Mouse (Mus musculus): ENCODE data around the gene Gstm1. TPM values are rescaled to one million over a fixed set of nuclear protein-coding genes. Genes with fewer than 3 reads are reported as not detected.
"Not testable (repeated sequence)": the region's sequence is repeated elsewhere in the genome, so short reads cannot be mapped to it uniquely, and the experiment has no call there.

The Gstm1 gene
- polyA plus RNA-seq, 1 experiment from 2014 or later = 265 TPM

DNA sequence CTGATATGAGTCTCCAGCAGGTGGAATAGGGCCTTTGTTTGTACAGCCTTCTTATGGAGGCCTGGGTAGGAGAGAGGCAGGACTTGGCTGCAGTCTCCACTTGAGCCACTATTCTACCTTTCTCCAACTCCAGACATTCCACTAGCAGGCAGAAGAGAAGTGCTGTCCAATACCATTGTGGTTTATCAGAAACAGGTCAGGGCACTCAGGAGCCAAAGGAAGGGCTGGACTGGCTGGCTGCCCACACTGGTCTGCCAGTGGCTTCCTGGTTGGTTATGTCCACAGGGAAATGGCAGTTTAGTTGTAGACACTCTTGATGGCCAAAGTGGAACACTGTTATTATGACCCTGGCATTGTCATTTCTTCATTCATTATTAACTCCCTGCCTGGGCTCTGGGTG, 14.3 kb upstream of the Gstm1 start:
- no peak for DNase-seq
- H3K4me2 ChIP-seq = no peak overlapping the region
- no peak for ATAC-seq (ENCODE audit: low read depth)
- H3K9me3 ChIP-seq (replicated peaks) = no peaks in the 10 kb centered on the region
- no peaks in the 10 kb centered on the region for H3K27me3 ChIP-seq
- H3K9ac ChIP-seq = no peak overlapping the region
- H3K27ac ChIP-seq = no peak overlapping the region
- no peaks in the 10 kb centered on the region for H3K36me3 ChIP-seq
- peaks cover 12% of the 10 kb centered on the region; the same call in 1 of the 2 replicates for H3K4me1 ChIP-seq (replicated peaks)
- no peak overlapping the region for H3K4me3 ChIP-seq (replicated peaks)

DNA sequence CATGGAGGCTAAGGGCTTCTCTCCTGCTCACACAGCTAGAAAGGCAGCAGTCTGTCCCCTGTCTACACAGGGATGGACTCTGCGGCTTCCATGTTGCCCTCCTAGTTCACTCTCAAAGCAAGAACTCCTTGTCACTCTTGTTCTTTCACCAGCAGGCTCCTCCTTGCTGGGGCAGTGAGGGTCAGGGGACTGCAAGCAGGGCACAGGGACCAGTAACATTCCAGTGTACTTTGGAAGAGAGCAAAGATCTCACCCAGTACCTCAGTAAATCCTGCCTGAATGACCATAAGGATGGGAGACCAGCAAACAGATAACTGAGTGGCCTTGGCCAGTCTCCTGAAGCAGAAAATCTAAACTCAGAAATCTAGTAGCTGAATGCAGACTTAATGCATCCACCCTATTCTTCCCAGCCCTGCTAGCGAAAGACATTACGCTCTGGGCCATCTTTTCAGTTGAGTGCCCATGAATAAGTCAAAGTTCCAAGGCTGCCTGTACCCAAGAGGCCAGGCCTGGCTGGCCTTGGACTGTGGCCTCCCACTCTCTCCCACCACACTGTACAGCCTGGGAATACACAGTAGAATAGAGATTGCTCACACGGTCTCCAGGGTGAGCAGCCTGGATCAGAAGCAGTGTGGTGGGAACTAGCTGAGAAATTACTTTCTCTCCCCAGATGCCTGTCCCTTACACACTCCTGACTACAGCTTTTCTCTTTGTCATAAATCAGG, 11.0 kb upstream of the Gstm1 start:
- Histone ChIP-seq H3K36me3 (no peaks in the 10 kb centered on the region), H3K4me1 (replicated peaks) (peaks cover 22% of the 10 kb centered on the region), H3K27ac (peak overlapping the region; percentile 15; the same call in 1 of the 2 replicates), H3K9me3 (replicated peaks) (no peaks in the 10 kb centered on the region), H3K27me3 (0 out of 2 replicates have a peak, but pooled peaks cover 3% of the 10 kb centered on the region), H3K4me3 (replicated peaks) (no peak overlapping the region), H3K4me2 (no peak overlapping the region), H3K9ac (no peak overlapping the region)
- 68% methylated on average over 4 of the region's 4 CpGs for WGBS (ENCODE audit: insufficient replicate concordance)
- ATAC-seq (ENCODE audit: low read depth) (no peak), DNase-seq (no peak)

DNA sequence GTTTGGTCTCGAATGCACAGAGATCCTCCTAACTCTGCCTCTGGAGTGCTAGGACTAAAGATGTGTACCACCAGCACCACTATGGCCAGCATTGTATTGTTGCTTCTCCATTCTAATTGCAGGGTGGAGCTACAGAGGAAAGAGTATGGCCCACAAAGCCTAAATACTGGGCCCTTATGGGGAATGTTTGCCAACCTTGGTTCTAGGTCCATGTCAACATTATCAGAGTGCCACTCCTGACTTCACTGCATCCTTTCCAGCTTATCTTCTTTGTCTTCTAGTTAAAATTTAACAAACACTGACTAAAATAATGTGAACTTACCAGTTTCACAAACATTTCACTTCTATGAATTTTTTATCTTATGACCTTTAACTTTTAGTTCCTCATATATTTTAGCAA, 8.8 kb upstream of the Gstm1 start:
- DNase-seq (no peak), ATAC-seq (ENCODE audit: low read depth) (no peak)
- Histone ChIP-seq H3K9ac (no peak overlapping the region), H3K27me3 (0 out of 2 replicates have a peak, but pooled peaks cover 3% of the 10 kb centered on the region), H3K4me2 (no peak overlapping the region), H3K36me3 (no peaks in the 10 kb centered on the region), H3K4me3 (replicated peaks) (no peak overlapping the region), H3K9me3 (replicated peaks) (no peaks in the 10 kb centered on the region), H3K4me1 (replicated peaks) (peaks cover 33% of the 10 kb centered on the region), H3K27ac (peak overlapping the region; percentile 36; the same call in 1 of the 2 replicates)
- WGBS (ENCODE audit: insufficient replicate concordance) = 66% methylated on average over 1 of the region's 1 CpGs

DNA sequence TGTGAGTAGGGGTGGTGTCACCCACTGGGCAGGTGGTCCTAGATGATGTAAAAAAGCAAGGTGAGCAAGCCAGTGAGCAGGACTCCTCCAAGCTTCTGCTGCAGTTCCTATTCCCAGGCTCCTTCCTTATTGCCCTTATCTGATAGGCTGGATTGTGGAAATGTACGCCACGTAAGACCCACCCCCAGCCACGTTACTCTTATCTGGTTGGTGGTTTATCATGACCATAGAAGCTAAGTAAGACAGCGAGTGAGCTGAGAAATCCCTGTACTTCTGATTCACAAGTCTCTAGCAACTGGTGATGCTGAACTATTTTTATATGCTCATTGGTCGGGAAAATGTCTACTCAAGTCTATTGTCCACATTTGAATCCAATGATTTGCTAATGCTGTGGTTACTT, 8.3 kb upstream of the Gstm1 start:
- H3K27me3 ChIP-seq = 0 out of 2 replicates have a peak, but pooled peaks cover 3% of the 10 kb centered on the region
- WGBS (ENCODE audit: insufficient replicate concordance) = 34% methylated on average over 5 of the region's 5 CpGs
- no peak for DNase-seq
- H3K36me3 ChIP-seq = no peaks in the 10 kb centered on the region
- H3K4me2 ChIP-seq = no peak overlapping the region
- peaks cover 33% of the 10 kb centered on the region for H3K4me1 ChIP-seq (replicated peaks)
- H3K27ac ChIP-seq = peak overlapping the region; percentile 36; the same call in 1 of the 2 replicates
- ATAC-seq (ENCODE audit: low read depth) = no peak
- no peak overlapping the region for H3K4me3 ChIP-seq (replicated peaks)
- no peak overlapping the region for H3K9ac ChIP-seq
- H3K9me3 ChIP-seq (replicated peaks) = no peaks in the 10 kb centered on the region

DNA sequence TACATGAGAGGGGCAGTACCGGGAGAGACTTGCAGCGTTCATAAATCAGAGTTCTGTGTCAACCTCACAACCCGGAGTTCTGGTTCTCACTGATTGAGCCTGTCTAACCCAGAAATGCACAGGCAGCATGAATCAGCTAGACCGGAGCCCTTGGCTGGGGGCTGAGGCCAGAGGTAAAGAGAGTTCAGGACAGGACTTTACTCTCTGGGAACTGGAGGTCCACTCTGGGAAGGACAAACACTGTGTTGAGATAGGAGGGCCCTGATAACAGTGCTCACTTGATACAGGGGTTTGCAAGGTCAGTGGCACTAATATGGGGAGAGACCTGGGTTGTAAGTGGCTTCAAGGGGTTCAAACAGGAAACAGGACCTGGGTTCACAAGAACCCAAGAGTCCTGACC, 7.5 kb upstream of the Gstm1 start:
- Histone ChIP-seq H3K9me3 (replicated peaks) (no peaks in the 10 kb centered on the region), H3K36me3 (no peaks in the 10 kb centered on the region), H3K27me3 (0 out of 2 replicates have a peak, but pooled peaks cover 3% of the 10 kb centered on the region), H3K4me2 (no peak overlapping the region), H3K27ac (peak overlapping the region; percentile 64), H3K4me3 (replicated peaks) (no peak overlapping the region), H3K4me1 (replicated peaks) (peaks cover 33% of the 10 kb centered on the region), H3K9ac (no peak overlapping the region)
- WGBS (ENCODE audit: insufficient replicate concordance) = 47% methylated on average over 4 of the region's 4 CpGs
- ATAC-seq (ENCODE audit: low read depth) (peak; percentile 72), DNase-seq (no peak)

DNA sequence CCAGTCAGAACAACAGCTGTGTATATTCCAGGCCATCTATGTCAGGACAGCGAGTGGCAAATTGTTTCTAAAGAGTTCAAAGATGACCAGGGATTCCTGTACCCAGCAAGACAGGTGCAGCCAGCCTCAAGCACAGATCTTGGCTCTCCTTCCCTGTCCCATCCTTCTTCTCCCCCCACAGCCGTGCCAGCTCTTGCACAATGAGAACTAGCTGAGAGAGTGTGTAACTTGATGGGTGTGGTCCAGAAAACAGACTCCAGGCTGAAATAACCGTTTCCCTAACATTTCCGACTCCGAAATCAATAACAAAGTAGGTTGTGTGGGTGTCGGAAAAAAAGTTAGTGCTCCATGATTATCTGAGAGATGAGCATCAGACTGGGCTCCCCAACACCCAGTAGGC, 4.9 kb upstream of the Gstm1 start:
- Histone ChIP-seq H3K4me3 (replicated peaks) (no peak overlapping the region), H3K36me3 (no peaks in the 10 kb centered on the region), H3K27ac (no peak overlapping the region), H3K4me2 (no peak overlapping the region), H3K27me3 (0 out of 2 replicates have a peak, but pooled peaks cover 3% of the 10 kb centered on the region), H3K4me1 (replicated peaks) (peaks cover 38% of the 10 kb centered on the region), H3K9me3 (replicated peaks) (no peaks in the 10 kb centered on the region), H3K9ac (no peak overlapping the region)
- WGBS (ENCODE audit: insufficient replicate concordance) = 53% methylated on average over 6 of the region's 6 CpGs
- no peak for DNase-seq
- ATAC-seq (ENCODE audit: low read depth) = no peak

DNA sequence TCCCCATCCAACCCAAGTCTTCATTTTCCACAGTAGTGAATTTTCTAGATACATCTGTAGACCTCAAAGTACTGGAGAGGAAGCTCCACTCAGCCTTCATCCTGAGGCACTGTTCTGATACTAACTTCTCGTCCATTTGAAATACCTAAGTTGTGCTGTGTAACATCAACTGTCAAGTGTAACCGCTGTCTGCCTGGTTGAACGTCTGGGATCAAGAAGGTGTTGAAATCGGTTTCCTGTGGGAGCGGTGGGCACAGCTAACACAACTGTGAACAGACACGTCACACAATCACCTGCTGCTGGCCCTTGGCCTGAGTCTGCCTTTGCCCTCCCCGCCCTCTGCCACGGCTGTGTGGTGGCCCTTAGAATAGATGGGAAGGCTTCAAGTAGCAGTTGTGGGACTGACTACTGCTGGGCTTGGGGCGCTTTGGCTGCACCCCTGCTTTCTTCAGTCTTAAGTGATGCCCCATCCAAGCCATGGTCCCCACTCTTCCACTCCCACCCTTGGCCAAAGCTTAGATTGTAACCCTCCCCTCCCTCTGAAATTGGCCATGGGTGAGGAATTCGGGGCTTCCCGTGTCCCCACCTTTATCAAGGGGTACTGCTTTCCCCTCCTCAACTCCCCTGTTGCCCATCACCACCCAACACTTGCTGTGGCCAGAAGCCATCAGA, 2.7 kb upstream of the Gstm1 start:
- H3K4me3 ChIP-seq (replicated peaks); H3K9ac ChIP-seq; H3K27ac ChIP-seq; DNase-seq; H3K4me2 ChIP-seq; H3K27me3 ChIP-seq; H3K36me3 ChIP-seq; H3K9me3 ChIP-seq (replicated peaks); ATAC-seq (ENCODE audit: low read depth): not testable (repeated sequence)
- 58% methylated on average over 11 of the region's 11 CpGs for WGBS (ENCODE audit: insufficient replicate concordance)
- H3K4me1 ChIP-seq (replicated peaks) = peaks cover 33% of the 10 kb centered on the region

DNA sequence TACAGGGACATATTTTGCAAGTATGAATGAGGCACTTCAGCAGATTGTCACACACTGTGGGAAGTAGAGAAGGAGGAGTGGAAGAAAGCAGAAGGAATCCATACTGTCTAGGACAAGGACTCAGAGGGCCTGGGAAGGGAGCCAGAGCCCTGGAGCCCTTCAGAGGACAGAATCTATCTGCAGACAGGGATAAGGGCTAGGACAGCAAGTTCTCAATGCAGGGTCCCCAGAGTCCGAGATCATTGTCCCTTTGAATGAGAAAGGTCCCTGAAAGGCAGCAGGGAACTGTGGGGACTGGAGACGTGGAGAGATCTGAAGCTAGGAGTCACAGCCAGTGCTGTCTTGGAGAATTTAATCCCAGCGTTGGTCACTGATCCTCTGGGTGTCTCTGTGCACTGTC, 1.5 kb upstream of the Gstm1 start:
- not testable (repeated sequence) for H3K27me3 ChIP-seq; H3K27ac ChIP-seq; DNase-seq; ATAC-seq (ENCODE audit: low read depth); H3K9me3 ChIP-seq (replicated peaks); H3K9ac ChIP-seq; H3K4me3 ChIP-seq (replicated peaks); H3K36me3 ChIP-seq; H3K4me2 ChIP-seq
- 61% methylated on average over 3 of the region's 3 CpGs for WGBS (ENCODE audit: insufficient replicate concordance)
- peaks cover 33% of the 10 kb centered on the region for H3K4me1 ChIP-seq (replicated peaks)

DNA sequence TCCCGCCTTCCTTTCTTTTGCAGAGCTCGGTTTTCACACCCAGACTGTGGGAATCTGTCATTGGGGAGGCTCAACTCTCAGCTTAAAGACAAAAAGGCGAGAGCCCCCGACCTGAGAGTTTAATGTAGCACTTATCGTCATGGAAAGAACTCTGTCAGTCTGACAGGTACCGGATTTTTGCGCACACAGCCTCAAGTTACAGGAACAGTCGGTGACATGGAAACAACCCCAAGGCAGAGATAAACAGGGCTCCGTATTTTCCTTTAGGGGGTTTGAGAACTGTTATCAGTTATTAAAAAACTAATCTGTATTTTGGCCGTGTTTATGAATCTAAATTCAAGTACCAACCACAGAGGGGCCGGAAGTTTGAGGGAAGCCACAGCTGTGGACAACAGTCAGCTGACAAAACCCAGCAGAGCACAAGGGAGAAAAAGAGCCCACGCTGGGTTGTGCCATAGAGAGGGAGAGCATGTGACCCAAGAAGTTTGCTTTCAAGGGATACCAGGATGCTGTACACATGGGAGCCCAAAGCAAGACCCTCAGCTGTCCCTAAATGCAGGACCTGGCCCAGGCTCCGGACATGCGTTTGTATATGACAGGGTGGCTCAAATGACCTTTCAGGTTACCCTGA, 532 bp upstream of the Gstm1 start:
- Histone ChIP-seq H3K4me1 (replicated peaks) (peaks cover 31% of the 10 kb centered on the region), H3K27me3 (no peaks in the 10 kb centered on the region), H3K4me3 (replicated peaks) (peak overlapping the region; percentile 56), H3K9me3 (replicated peaks) (no peaks in the 10 kb centered on the region), H3K27ac (peak overlapping the region; percentile 76), H3K36me3 (no peaks in the 10 kb centered on the region), H3K4me2 (peak overlapping the region; percentile 72), H3K9ac (peak overlapping the region; percentile 55)
- DNase-seq (no peak), ATAC-seq (ENCODE audit: low read depth) (no peak)
- 17% methylated on average over 14 of the region's 14 CpGs for WGBS (ENCODE audit: insufficient replicate concordance)

DNA sequence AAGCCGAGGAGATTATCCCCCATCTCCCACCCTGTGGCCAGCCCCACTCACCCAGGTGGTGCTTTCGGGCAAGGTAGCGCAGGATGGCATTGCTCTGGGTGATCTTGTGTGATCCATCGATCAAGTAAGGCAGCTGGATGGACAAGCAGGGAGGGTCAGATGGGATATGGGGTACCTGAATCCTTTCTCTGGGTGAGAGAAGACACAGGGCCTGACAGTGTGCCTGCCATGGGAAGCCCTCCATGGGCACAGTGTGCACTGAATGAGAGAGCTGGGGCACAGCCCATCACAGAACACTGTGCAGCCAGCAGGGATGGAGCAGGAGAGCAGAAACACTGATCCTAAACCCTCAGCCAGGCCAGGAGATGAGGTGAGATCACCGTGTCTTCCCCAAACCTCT, 1.3 kb downstream of the Gstm1 start:
- not testable (repeated sequence) for H3K27me3 ChIP-seq; H3K9me3 ChIP-seq (replicated peaks); ATAC-seq (ENCODE audit: low read depth); H3K36me3 ChIP-seq; H3K27ac ChIP-seq; DNase-seq
- H3K4me3 ChIP-seq (replicated peaks) = peak overlapping the region; percentile 56
- peak overlapping the region; percentile 72 for H3K4me2 ChIP-seq
- H3K4me1 ChIP-seq (replicated peaks) = peaks cover 22% of the 10 kb centered on the region
- 74% methylated on average over 5 of the region's 5 CpGs for WGBS (ENCODE audit: insufficient replicate concordance)
- peak overlapping the region; percentile 36; the same call in 1 of the 2 replicates for H3K9ac ChIP-seq

DNA sequence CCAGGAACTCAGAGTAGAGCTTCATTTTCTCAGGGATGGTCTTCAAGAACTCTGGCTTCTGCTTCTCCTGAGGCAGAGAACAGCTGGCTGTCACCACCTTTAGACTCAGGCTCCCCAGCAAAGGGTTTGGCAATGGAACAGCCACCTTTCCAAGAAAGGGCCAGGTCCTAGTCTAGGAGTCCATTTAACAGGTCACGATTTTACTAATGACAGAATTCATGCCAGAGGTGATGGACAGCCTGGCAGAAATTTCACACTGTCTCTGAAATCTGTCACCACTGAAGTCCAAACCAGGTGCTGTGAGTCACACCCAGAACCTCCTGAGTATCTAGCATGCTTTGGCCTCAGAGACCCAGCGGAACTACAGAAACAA, 2.8 kb downstream of the Gstm1 start:
- no peak overlapping the region for H3K9ac ChIP-seq
- H3K4me3 ChIP-seq (replicated peaks) = no peak overlapping the region
- 62% methylated on average over 2 of the region's 2 CpGs for WGBS (ENCODE audit: insufficient replicate concordance)
- no peak for DNase-seq
- ATAC-seq (ENCODE audit: low read depth) = no peak
- H3K4me2 ChIP-seq = 0 out of 2 replicates have a peak overlapping the region, but pooled peaks have one; percentile 3
- no peaks in the 10 kb centered on the region for H3K9me3 ChIP-seq (replicated peaks)
- H3K27me3 ChIP-seq = no peaks in the 10 kb centered on the region
- H3K27ac ChIP-seq = no peak overlapping the region
- H3K36me3 ChIP-seq = no peaks in the 10 kb centered on the region
- peaks cover 22% of the 10 kb centered on the region for H3K4me1 ChIP-seq (replicated peaks)
